Mouse (Mus musculus) hindbrain, embryonic 10.5 days (tissue): ENCODE measurements around the gene Olfr1058. TPM values are rescaled to one million over a fixed set of nuclear protein-coding genes. Genes with fewer than 3 reads are reported as not detected.

Experiments
- polyA plus RNA-seq: library from polyadenylated mRNA; unstranded; fragments of >200 nt; fragmentation: Nextera tagmentation; extraction: Ambion mirVana; gene quantifications from 2 replicates; pipeline ENCODE4 v1.2.1, GENCODE M21; 2016

Olfr1058 gene
- polyA plus RNA-seq, 1 experiment from 2014 or later: not detected

Other genes with a start within 250 kb of the Olfr1058 start
- gene Olfr1040, start 241.8 kb downstream of the Olfr1058 start, polyA plus RNA-seq: not detected in 2 replicates
- not detected in 2 replicates for gene Olfr1042, start 226.7 kb downstream of the Olfr1058 start, polyA plus RNA-seq
- not detected in 2 replicates for gene Olfr1043, start 221.0 kb downstream of the Olfr1058 start, polyA plus RNA-seq
- gene Olfr1044, start 210.7 kb downstream of the Olfr1058 start, polyA plus RNA-seq: not detected in 2 replicates
- gene Olfr52, start 202.9 kb downstream of the Olfr1058 start, polyA plus RNA-seq: not detected in 2 replicates
- gene Olfr1045, start 185.6 kb downstream of the Olfr1058 start, polyA plus RNA-seq: not detected in 2 replicates
- not detected in 2 replicates for gene Olfr1046, start 169.2 kb downstream of the Olfr1058 start, polyA plus RNA-seq
- not detected in 2 replicates for gene Olfr1047, start 157.2 kb downstream of the Olfr1058 start, polyA plus RNA-seq
- gene Olfr1048, start 148.3 kb downstream of the Olfr1058 start, polyA plus RNA-seq: not detected in 2 replicates
- not detected in 2 replicates for gene Olfr1049, start 130.2 kb downstream of the Olfr1058 start, polyA plus RNA-seq
- gene Olfr1051, start 109.5 kb downstream of the Olfr1058 start, polyA plus RNA-seq: not detected in 2 replicates
- gene Olfr1052, start 96.1 kb downstream of the Olfr1058 start, polyA plus RNA-seq: not detected in 2 replicates
- not detected in 2 replicates for gene Olfr1053, start 73.3 kb downstream of the Olfr1058 start, polyA plus RNA-seq
- not detected in 2 replicates for gene Olfr1054, start 53.1 kb downstream of the Olfr1058 start, polyA plus RNA-seq
- gene Olfr1055, start 38.3 kb downstream of the Olfr1058 start, polyA plus RNA-seq: not detected in 2 replicates
- not detected in 2 replicates for gene Olfr1056, start 26.1 kb downstream of the Olfr1058 start, polyA plus RNA-seq
- not detected in 2 replicates for gene Olfr1057, start 10.2 kb downstream of the Olfr1058 start, polyA plus RNA-seq
- gene Olfr1061, start 25.5 kb upstream of the Olfr1058 start, polyA plus RNA-seq: not detected in 2 replicates
- not detected in 2 replicates for gene Olfr1062, start 38.2 kb upstream of the Olfr1058 start, polyA plus RNA-seq
- not detected in 2 replicates for gene Olfr1065, start 62.0 kb upstream of the Olfr1058 start, polyA plus RNA-seq
- gene Olfr1066, start 67.7 kb upstream of the Olfr1058 start, polyA plus RNA-seq: not detected in 2 replicates
- not detected in 2 replicates for gene Olfr228, start 98.8 kb upstream of the Olfr1058 start, polyA plus RNA-seq
- not detected in 2 replicates for gene Olfr1076, start 119.9 kb upstream of the Olfr1058 start, polyA plus RNA-seq
- not detected in 2 replicates for gene Olfr1079, start 153.9 kb upstream of the Olfr1058 start, polyA plus RNA-seq
- not detected in 2 replicates for gene Olfr1080, start 169.7 kb upstream of the Olfr1058 start, polyA plus RNA-seq
- not detected in 2 replicates for gene Olfr1082, start 210.4 kb upstream of the Olfr1058 start, polyA plus RNA-seq